Mouse (Mus musculus): ENCODE results near the gene Fam234a. TPM values are rescaled to one million over a fixed set of nuclear protein-coding genes. Genes with fewer than 3 reads are reported as not detected.

Gene Fam234a
- 13.8 to 22.5 TPM (median 18.5 TPM) in 4 replicates for total RNA-seq (2023)

GRCm38 (mm10) chr17:26244101-26244841 lies at the start of gene Fam234a:
Gene Fam234a, minus strand, starts transcription at chr17:26244242.

GRCm38 (mm10) chr17:26252539-26253251 lies 8.7 kb upstream of the Fam234a start, which contains the start of gene Luc7l:
Gene Luc7l, plus strand, starts transcription at chr17:26252896.

GRCm38 (mm10) chr17:26207686-26208085 lies 36.4 kb downstream of the Fam234a start, which contains the start of gene Arhgdig:
Gene Arhgdig, minus strand, starts transcription at chr17:26207786.

GRCm38 (mm10) chr17:26202737-26203136 lies 41.3 kb downstream of the Fam234a start, which contains the start of gene Rgs11:
Gene Rgs11, plus strand, starts transcription at chr17:26202951.

GRCm38 (mm10) chr17:26198892-26199291 lies 45.1 kb downstream of the Fam234a start, which contains the start of gene Pdia2:
Gene Pdia2, minus strand, starts transcription at chr17:26199087.

Other genes starting within 250 kb of the Fam234a start
- 8.4 to 9.0 TPM (median 8.7 TPM) in 4 replicates for gene Rab11fip3, start 174.7 kb downstream of the Fam234a start, total RNA-seq (2023)
- 3.7 to 4.7 TPM (median 4.5 TPM) in 4 replicates for gene Decr2, start 153.9 kb downstream of the Fam234a start, total RNA-seq (2023)
- 0.75 to 1.6 TPM (median 1.1 TPM) in 4 replicates for gene Nme4, start 148.6 kb downstream of the Fam234a start, total RNA-seq (2023)
- gene Tmem8, start 130.9 kb downstream of the Fam234a start, total RNA-seq (2023) = 21.2 to 25.3 TPM (median 22.8 TPM) in 4 replicates
- gene Mrpl28, start 120.7 kb downstream of the Fam234a start, total RNA-seq (2023) = 43.5 to 46.7 TPM (median 45.3 TPM) in 4 replicates
- gene Axin1, start 105.6 kb downstream of the Fam234a start, total RNA-seq (2023) = 77.2 to 93.8 TPM (median 88.9 TPM) in 4 replicates
- gene Pdia2, start 45.2 kb downstream of the Fam234a start, total RNA-seq (2023) = not detected in 4 replicates
- gene Rgs11, start 41.3 kb downstream of the Fam234a start, total RNA-seq (2023) = 1.4 to 3.0 TPM (median 1.9 TPM) in 4 replicates
- not detected in 4 replicates for gene Arhgdig, start 36.5 kb downstream of the Fam234a start, total RNA-seq (2023)
- 89.5 to 97.9 TPM (median 91.5 TPM) in 4 replicates for gene Luc7l, start 8.7 kb upstream of the Fam234a start, total RNA-seq (2023)
- 0.18 to 0.35 TPM (median 0.28 TPM) in 3 of 4 replicates, not detected in the other for gene Neurl1b, start 170.6 kb upstream of the Fam234a start, total RNA-seq (2023)

All from B cell, adult 62 days (primary cell).